Mouse (Mus musculus): ENCODE data around the gene Cltc. TPM values are rescaled to one million over a fixed set of nuclear protein-coding genes. Genes with fewer than 3 reads are reported as not detected.
A peak's percentile ranks its signal among the peaks of the same experiment; 100 is the strongest.

Cltc gene
- polyA plus RNA-seq, 1 experiment = 11.1 TPM

- Histone ChIP-seq H3K27me3 (replicated peaks) (no peaks in the 10 kb centered on the region), H3K4me3 (replicated peaks) (peak overlapping the region; percentile 99), H3K9me3 (no peaks in the 10 kb centered on the region), H3K36me3 (replicated peaks; ENCODE audit: low read length) (peaks cover 7% of the 10 kb centered on the region), H3K4me1 (peaks cover 40% of the 10 kb centered on the region)
- no peak for TF ChIP-seq GATA1 (IDR thresholded peaks at IDR 0.05; ENCODE audit: borderline replicate concordance, low read length)
- TF ChIP-seq FLI1 (IDR thresholded peaks at IDR 0.05; ENCODE audit: low read length) = no peak
Measured at GRCm38 (mm10) chr11:86759226-86759625, 1.9 kb upstream of the Cltc start.

- no peak for TF ChIP-seq GATA1 (IDR thresholded peaks at IDR 0.05; ENCODE audit: borderline replicate concordance, low read length)
- H3K36me3 ChIP-seq (replicated peaks; ENCODE audit: low read length) = peaks cover 11% of the 10 kb centered on the region
- H3K27me3 ChIP-seq (replicated peaks) = no peaks in the 10 kb centered on the region
- no peaks in the 10 kb centered on the region for H3K9me3 ChIP-seq
- peaks cover 47% of the 10 kb centered on the region for H3K4me1 ChIP-seq
- H3K4me3 ChIP-seq (replicated peaks) = peak overlapping the region; percentile 99
Measured at GRCm38 (mm10) chr11:86758559-86758958, 1.2 kb upstream of the Cltc start.

GRCm38 (mm10) chr11:86757142-86757479 lies 254 bp downstream of the Cltc start:
- Histone ChIP-seq H3K27me3 (replicated peaks) (no peaks in the 10 kb centered on the region), H3K4me1 (peaks cover 61% of the 10 kb centered on the region), H3K36me3 (replicated peaks; ENCODE audit: low read length) (peaks cover 20% of the 10 kb centered on the region), H3K4me3 (replicated peaks) (peak overlapping the region; percentile 99), H3K9me3 (no peaks in the 10 kb centered on the region)
- TF ChIP-seq FLI1 (IDR thresholded peaks at IDR 0.05; ENCODE audit: low read length) = no peak
- TF ChIP-seq GATA1 (IDR thresholded peaks at IDR 0.05; ENCODE audit: borderline replicate concordance, low read length) = no peak

DNA sequence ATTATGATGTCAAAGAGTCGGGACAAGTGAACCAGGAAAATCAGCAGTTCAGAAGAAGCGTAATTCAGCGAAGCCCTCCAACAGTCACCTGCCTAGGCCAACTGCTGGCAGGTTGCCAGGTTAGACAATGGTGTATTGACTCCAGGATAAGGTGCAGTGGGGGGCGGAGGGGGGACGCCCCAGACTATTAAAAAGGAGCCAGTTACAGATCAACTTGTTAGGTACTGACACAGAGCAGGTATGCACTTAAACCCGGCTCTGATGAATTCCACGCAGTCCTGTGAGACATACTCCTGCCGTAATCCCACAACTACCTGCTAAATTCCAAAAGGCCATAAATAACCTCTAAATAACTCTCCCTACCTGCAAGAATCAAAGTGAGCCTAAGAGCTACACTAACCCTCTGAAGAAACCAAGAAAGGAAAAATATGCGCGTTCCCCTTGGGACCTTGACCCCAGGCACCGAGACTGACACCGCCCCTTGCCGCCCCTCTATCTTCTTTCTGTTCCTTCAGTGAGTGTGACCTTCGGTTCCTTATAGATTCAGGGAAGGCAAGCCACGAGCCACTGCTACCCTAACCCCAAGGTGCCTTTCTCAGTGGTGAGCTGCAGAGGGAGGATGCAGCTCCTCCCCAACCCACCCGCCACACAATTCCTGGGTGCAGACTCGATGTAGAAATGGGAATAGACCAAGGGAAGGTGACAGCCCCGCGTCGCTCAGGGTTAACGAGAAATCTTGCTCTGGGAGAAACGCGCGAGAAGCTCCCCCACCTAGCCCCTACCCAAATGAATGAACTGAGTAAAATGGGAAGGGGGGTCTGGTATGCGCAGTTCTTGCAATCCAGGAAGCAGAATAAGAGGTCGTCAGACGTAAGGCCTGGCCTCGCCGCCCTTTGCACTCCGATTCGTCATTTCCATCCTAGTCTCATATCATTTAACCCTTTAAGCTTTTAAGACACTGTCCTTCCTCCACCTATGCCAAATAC lies 916 bp downstream of the Cltc start:
- no peaks in the 10 kb centered on the region for H3K27me3 ChIP-seq (replicated peaks)
- peaks cover 66% of the 10 kb centered on the region for H3K4me1 ChIP-seq
- peak overlapping the region; percentile 99 for H3K4me3 ChIP-seq (replicated peaks)
- H3K36me3 ChIP-seq (replicated peaks; ENCODE audit: low read length) = peaks cover 22% of the 10 kb centered on the region
- H3K9me3 ChIP-seq = no peaks in the 10 kb centered on the region
- TF ChIP-seq FLI1 (IDR thresholded peaks at IDR 0.05; ENCODE audit: low read length) (no peak), GATA1 (IDR thresholded peaks at IDR 0.05; ENCODE audit: borderline replicate concordance, low read length) (no peak)

- peak overlapping the region; percentile 56 for H3K4me3 ChIP-seq (replicated peaks)
- TF ChIP-seq GATA1 (IDR thresholded peaks at IDR 0.05; ENCODE audit: borderline replicate concordance, low read length) (no peak), FLI1 (IDR thresholded peaks at IDR 0.05; ENCODE audit: low read length) (no peak)
- H3K9me3 ChIP-seq = no peaks in the 10 kb centered on the region
- H3K36me3 ChIP-seq (replicated peaks; ENCODE audit: low read length) = peaks cover 30% of the 10 kb centered on the region
- no peaks in the 10 kb centered on the region for H3K27me3 ChIP-seq (replicated peaks)
- H3K4me1 ChIP-seq = peaks cover 77% of the 10 kb centered on the region
Measured at GRCm38 (mm10) chr11:86752404-86752803, 5.0 kb downstream of the Cltc start.

GRCm38 (mm10) chr11:86751010-86751409 lies 6.4 kb downstream of the Cltc start:
- Histone ChIP-seq H3K27me3 (replicated peaks) (no peaks in the 10 kb centered on the region), H3K4me1 (peaks cover 85% of the 10 kb centered on the region), H3K4me3 (replicated peaks) (peak overlapping the region; percentile 16), H3K9me3 (no peaks in the 10 kb centered on the region), H3K36me3 (replicated peaks; ENCODE audit: low read length) (peaks cover 38% of the 10 kb centered on the region)
- no peak for TF ChIP-seq FLI1 (IDR thresholded peaks at IDR 0.05; ENCODE audit: low read length)
- TF ChIP-seq GATA1 (IDR thresholded peaks at IDR 0.05; ENCODE audit: borderline replicate concordance, low read length) = no peak

DNA sequence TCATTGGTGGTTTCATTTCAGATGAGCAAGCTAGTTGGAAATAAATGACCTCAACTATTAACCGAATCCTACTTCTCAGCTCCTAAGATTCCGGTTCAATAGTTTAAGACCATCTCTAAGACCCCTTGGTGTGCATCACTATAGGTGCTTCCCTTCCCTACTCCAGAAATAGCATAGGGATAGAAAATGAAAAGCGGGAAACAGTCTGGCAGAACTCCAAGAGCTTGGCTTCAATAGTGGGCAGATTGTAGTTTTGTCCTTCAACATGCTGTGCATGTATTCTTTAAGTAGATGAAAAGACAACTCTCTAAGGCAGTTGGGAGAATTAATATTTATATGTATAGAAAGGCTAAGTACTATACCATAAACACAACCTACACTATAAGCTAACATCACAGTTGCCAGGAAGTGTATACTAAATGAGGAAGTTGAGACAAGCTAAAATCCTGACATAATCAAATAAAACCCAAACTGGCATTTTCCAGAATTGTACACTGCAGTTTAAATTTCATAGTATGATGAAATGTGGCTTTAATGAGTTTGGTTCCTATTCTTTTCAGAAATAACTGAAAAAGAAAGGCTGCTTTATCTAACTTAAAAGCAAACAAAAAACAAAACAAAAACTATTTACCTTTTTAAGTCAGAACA lies 7.5 kb downstream of the Cltc start:
- Histone ChIP-seq H3K9me3 (no peaks in the 10 kb centered on the region), H3K4me3 (replicated peaks) (no peak overlapping the region), H3K4me1 (peaks cover 87% of the 10 kb centered on the region), H3K27me3 (replicated peaks) (no peaks in the 10 kb centered on the region), H3K36me3 (replicated peaks; ENCODE audit: low read length) (peaks cover 38% of the 10 kb centered on the region)
- TF ChIP-seq GATA1 (IDR thresholded peaks at IDR 0.05; ENCODE audit: borderline replicate concordance, low read length) = no peak

GRCm38 (mm10) chr11:86745634-86746404 lies 11.5 kb downstream of the Cltc start:
- Histone ChIP-seq H3K27me3 (replicated peaks) (no peaks in the 10 kb centered on the region), H3K36me3 (replicated peaks; ENCODE audit: low read length) (peaks cover 23% of the 10 kb centered on the region), H3K9me3 (no peaks in the 10 kb centered on the region), H3K4me1 (peaks cover 88% of the 10 kb centered on the region), H3K4me3 (replicated peaks) (no peak overlapping the region)
- TF ChIP-seq FLI1 (IDR thresholded peaks at IDR 0.05; ENCODE audit: low read length) (no peak), GATA1 (IDR thresholded peaks at IDR 0.05; ENCODE audit: borderline replicate concordance, low read length) (no peak)

GRCm38 (mm10) chr11:86742605-86743004 lies 14.8 kb downstream of the Cltc start:
- peaks cover 81% of the 10 kb centered on the region for H3K4me1 ChIP-seq
- H3K4me3 ChIP-seq (replicated peaks) = peak overlapping the region; percentile 57
- H3K9me3 ChIP-seq = no peaks in the 10 kb centered on the region
- TF ChIP-seq FLI1 (IDR thresholded peaks at IDR 0.05; ENCODE audit: low read length) (no peak), GATA1 (IDR thresholded peaks at IDR 0.05; ENCODE audit: borderline replicate concordance, low read length) (no peak; the same call in 2 of the 3 replicates)
- H3K27me3 ChIP-seq (replicated peaks) = no peaks in the 10 kb centered on the region
- H3K36me3 ChIP-seq (replicated peaks; ENCODE audit: low read length) = peaks cover 29% of the 10 kb centered on the region
